Mouse (Mus musculus) stomach, postnatal 0 days (tissue): Measurements from ENCODE around the gene Ppp1r9a.

Experiments used
- CTCF ChIP-seq: IDR thresholded peaks from 2 replicates; pipeline ENCODE4 v1.5.1; 2016; ENCODE audit warnings: antibody characterized with exemption, low read depth, mild to moderate bottlenecking, moderate library complexity
- EP300 ChIP-seq: optimal IDR thresholded peaks from 2 replicates; pipeline ENCODE3; 2016; ENCODE audit warnings: antibody characterized with exemption

- TF ChIP-seq CTCF (no peak), EP300 (no peak)
Measured at GRCm38 (mm10) chr6:4949701-4950100, 47.0 kb downstream of the Ppp1r9a start.
